Mouse (Mus musculus): ENCODE data around the gene Cfap57.

DNA sequence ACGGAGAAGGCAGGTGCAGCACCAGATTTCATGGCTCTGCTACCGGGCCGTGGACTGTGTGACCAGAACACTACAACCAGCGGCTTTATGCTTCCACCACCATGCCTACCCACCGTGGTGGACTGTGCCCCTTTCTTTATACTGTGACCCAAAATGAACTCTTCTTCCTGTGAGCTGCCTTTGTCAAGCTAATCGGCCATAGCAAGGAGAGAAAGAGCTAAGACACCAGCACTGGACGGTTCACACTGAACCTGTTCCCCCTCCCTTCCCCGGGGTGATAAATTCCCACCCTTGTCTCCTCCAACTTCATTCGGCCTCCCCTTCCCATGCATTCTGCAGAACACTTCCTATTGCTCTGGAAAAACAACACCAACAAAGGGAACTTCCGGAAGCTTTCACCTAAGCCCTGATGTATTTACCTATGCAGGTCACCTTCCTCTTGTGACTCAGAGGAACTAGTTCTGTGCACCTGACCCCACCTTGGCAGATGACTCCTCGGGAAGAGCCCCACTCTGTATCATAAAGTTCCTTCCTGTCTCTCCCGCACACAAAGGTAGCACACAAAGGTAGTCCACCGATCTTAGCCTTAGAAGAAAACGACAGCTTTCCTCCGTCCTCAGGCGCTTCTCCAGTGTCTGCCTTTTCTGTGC is 103.0 kb downstream of the Cfap57 start:
- TF ChIP-seq GATA1 (IDR thresholded peaks at IDR 0.05; ENCODE audit: borderline replicate concordance, low read length) = no peak
- no peak for TF ChIP-seq FLI1 (IDR thresholded peaks at IDR 0.05; ENCODE audit: low read length)

Data from megakaryocyte, embryonic 14.5 days (primary cell).